Mouse (Mus musculus) heart, embryonic 12.5 days (tissue): ENCODE measurements around the gene Tbxas1. TPM values are rescaled to one million over a fixed set of nuclear protein-coding genes. Genes with fewer than 3 reads are reported as not detected.

Source experiments
- ATAC-seq: fragments of 200-750 bp; cut with Nextera tagmentation; 2 replicates; pipeline ENCODE4 v1.8.0; 2017; ENCODE audit warnings: moderate TSS enrichment, moderate library complexity; ENCODE audit not compliant: insufficient number of reproducible peaks, low FRiP score
- H3K27ac ChIP-seq: fragments of 300-500 bp; sonication (generic); 2 replicates; pipeline ENCODE4 v1.5.1; 2016; ENCODE audit warnings: mild to moderate bottlenecking, moderate library complexity; ENCODE audit not compliant: poor library complexity, severe bottlenecking
- H3K27me3 ChIP-seq: fragments of 300-500 bp; sonication (generic); replicated peaks from 2 replicates; pipeline ENCODE4 v1.6.1; 2016; ENCODE audit warnings: mild to moderate bottlenecking, moderate library complexity
- H3K36me3 ChIP-seq: fragments of 300-500 bp; sonication (generic); 2 replicates; pipeline ENCODE4 v1.6.1; 2016; ENCODE audit warnings: mild to moderate bottlenecking, moderate library complexity
- H3K4me1 ChIP-seq: fragments of 300-500 bp; sonication (generic); replicated peaks from 2 replicates; pipeline ENCODE4 v1.6.1; 2016; ENCODE audit warnings: mild to moderate bottlenecking
- H3K4me2 ChIP-seq: fragments of 300-500 bp; sonication (generic); 2 replicates; pipeline ENCODE4 v1.6.1; 2016; ENCODE audit warnings: mild to moderate bottlenecking, moderate library complexity
- H3K4me3 ChIP-seq: fragments of 300-500 bp; sonication (generic); 2 replicates; pipeline ENCODE4 v1.5.1; 2016; ENCODE audit warnings: mild to moderate bottlenecking
- H3K9ac ChIP-seq: fragments of 300-500 bp; sonication (generic); 2 replicates; pipeline ENCODE4 v1.6.1; 2016; ENCODE audit warnings: mild to moderate bottlenecking, moderate library complexity
- H3K9me3 ChIP-seq: fragments of 300-500 bp; sonication (generic); replicated peaks from 2 replicates; pipeline ENCODE4 v1.6.1; 2016; ENCODE audit warnings: mild to moderate bottlenecking, moderate library complexity
- WGBS: fragments of 180-500 bp; shearing (Covaris S2); methylation state at CpG from one replicate; pipeline ENCODE4 v1.1.7; 2016; 5-methylcytosine and 5-hydroxymethylcytosine counted together
- polyA plus RNA-seq: library from polyadenylated mRNA; unstranded; fragments of >200 nt; fragmentation: Nextera tagmentation; extraction: Ambion mirVana; gene quantifications from 2 replicates; pipeline ENCODE4 v1.2.1, GENCODE M21; 2016

Tbxas1 gene
- polyA plus RNA-seq, 1 experiment from 2014 or later = 3.4 TPM

DNA sequence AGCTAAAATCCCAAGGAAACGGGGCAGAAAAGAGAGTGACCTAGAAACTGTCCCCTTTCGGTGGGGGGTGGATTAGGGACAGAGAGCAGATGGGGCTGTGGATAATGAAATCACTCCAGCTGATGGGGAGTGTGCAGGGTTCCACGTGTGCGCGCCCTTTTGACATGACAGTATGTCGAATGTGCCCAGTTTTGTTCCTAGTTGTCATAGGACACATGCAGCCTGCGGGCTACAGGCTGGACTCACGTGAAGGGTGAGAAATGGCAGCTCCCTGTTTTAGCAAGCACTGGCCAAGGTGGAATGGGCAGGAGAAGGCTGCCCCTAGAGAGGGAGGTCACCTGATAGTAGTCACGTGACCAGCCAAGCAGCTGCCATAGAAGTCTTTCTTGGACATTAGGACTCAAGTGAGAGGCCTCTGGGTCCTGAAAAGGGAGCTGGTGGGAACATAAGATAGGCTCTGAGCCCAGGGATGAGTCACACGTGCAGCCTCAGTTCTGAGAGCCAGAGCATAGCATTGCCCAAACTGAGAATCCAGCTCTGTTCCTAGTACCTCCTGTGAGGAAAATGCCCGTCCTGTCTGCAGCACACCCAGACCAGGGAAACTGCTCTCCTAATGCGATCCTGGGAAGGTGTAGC lies 85.7 kb downstream of the Tbxas1 start:
- H3K36me3 ChIP-seq = no peaks in the 10 kb centered on the region
- H3K4me3 ChIP-seq = no peak overlapping the region
- no peak overlapping the region for H3K9ac ChIP-seq
- WGBS = 50% methylated on average over 12 of the region's 12 CpGs
- no peak overlapping the region for H3K27ac ChIP-seq
- H3K9me3 ChIP-seq = no peaks in the 10 kb centered on the region
- no peak overlapping the region for H3K4me2 ChIP-seq
- ATAC-seq = peak; percentile 42; the same call in 1 of the 2 replicates
- H3K4me1 ChIP-seq = peaks cover 18% of the 10 kb centered on the region
- H3K27me3 ChIP-seq = no peaks in the 10 kb centered on the region

DNA sequence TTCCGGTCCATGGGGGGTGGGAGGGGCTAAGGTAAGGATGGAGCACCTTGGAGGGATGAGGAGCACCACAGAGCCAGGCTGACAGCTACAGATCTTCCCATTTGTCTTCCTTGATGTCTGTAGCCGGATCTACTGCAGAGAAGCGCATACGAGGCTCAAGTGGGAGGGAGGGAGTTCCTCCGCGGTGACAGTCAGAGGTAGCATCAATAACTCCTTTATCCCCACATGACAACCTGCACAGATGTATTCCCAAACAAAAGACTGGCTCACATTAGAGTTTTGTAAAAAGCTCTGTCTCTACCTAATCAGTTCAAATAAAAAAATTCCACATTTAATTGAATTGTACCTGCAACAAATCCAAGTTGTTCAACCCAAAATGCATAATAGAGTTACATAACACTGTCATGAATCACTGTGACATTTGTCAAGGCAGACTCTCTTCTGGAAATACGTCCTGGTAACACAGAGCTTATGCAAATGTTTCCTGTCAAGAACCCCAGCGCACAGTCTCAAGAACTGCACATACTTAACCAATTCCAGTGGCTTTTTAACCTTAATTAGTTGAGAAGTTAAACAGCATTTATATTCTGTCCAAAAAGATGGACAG lies 86.3 kb downstream of the Tbxas1 start:
- Histone ChIP-seq H3K9ac (no peak overlapping the region), H3K4me2 (no peak overlapping the region), H3K36me3 (no peaks in the 10 kb centered on the region), H3K27me3 (no peaks in the 10 kb centered on the region), H3K27ac (no peak overlapping the region), H3K4me3 (no peak overlapping the region), H3K9me3 (no peaks in the 10 kb centered on the region), H3K4me1 (peaks cover 18% of the 10 kb centered on the region)
- 52% methylated on average over 8 of the region's 8 CpGs for WGBS
- no peak for ATAC-seq

DNA sequence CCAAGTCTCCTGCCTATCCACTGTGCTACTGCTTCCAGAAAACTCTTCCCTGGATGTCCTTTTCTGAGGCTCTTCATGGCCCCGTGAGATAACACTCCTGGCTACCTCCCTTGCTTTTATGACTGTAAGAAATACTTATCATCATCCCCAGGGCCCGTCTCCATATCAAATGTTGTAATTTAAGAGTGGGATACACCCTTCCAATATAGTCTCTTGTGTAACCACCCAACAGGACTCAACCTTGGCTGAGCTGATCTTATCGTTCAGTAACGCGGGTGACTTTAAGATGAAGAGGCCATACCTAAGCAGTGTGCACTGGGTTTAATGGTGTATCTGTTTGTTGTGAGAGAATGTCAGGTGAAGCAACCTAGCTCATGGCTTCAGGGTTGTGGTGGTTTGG lies 91.6 kb downstream of the Tbxas1 start:
- H3K27ac ChIP-seq = no peak overlapping the region
- H3K4me1 ChIP-seq = no peaks in the 10 kb centered on the region
- H3K27me3 ChIP-seq = no peaks in the 10 kb centered on the region
- H3K4me2 ChIP-seq = no peak overlapping the region
- no peak overlapping the region for H3K9ac ChIP-seq
- H3K36me3 ChIP-seq = no peaks in the 10 kb centered on the region
- no peak overlapping the region for H3K4me3 ChIP-seq
- no peak for ATAC-seq
- H3K9me3 ChIP-seq = no peaks in the 10 kb centered on the region
- 84% methylated on average over 5 of the region's 5 CpGs for WGBS

DNA sequence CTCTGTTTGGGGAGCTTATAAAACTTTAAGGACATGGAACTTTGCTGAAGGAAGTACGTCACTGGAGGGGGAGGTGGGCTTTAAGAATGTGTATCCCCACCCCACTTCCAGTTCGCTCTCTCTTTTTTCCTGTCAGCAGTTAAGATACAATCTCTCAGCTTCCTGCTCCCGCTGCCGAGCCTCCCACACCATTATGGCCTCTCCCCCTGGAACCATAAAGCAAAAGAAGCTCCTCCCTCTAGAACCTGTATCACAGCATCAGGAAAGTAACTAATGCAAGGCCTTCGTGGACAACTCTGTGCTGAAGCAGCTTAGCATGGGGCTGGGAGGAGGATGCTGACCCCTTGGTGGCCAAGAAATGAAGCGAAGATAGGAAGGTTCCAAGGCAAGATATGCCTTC lies 92.1 kb downstream of the Tbxas1 start:
- WGBS = 57% methylated on average over 6 of the region's 6 CpGs
- Histone ChIP-seq H3K36me3 (no peaks in the 10 kb centered on the region), H3K9me3 (no peaks in the 10 kb centered on the region), H3K4me3 (no peak overlapping the region), H3K9ac (no peak overlapping the region), H3K27ac (no peak overlapping the region), H3K4me2 (no peak overlapping the region), H3K4me1 (no peaks in the 10 kb centered on the region), H3K27me3 (no peaks in the 10 kb centered on the region)
- ATAC-seq = no peak

DNA sequence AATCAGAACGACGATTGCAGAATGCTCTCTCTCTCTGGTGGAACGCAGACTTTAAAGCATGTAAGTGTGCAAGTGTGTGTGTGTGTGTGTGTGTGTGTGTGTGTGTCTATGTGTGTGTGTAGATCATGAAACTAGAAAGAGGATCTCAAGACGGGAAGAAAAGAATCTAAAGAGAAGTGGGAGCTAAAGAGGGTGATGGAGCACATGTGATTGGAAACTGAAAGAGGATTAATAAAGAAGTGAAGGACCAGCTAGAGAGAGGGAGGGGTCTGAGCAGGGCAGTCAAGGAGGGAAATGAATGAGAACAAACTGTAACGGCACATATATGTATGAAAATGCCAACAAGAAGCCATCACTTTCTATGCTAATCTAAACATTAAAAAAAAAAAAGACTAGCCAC lies 92.8 kb downstream of the Tbxas1 start:
- WGBS = 87% methylated on average over 5 of the region's 5 CpGs
- no peak for ATAC-seq

DNA sequence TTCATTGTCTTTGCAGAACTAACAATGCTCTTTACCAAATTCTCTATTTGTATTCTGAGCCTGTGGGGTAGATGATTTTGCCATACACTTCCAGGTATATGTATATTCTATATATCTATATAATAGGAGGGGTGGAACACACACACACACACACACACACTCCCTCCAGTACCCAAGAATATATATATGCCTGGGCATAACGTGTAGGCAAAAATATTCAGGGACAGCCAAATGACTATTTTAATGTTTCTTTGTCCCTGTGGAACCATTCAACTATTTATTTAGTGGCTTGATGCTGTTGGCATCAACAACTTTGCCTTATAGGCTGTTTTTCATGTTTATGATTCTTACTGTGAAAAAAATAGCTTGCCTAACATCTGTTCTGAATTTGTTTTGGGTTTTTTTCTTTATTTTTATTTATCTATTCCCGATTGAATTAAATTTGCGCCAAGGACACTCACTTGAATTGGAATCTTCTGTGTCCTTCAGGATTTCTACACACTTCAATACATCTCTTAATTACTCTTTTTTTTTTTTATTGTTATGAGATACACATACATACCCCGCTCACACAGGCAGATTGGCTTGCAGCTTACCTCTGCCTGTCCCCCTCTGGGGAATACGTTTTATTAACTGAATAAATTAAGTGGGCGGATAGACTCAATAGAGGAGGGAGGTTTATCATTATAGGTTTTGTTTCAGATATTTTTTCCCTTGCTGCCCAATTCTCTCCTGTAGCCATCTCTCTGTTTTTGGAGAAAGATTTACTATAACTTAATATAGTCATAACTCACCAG lies 94.9 kb downstream of the Tbxas1 start:
- H3K4me2 ChIP-seq = no peak overlapping the region
- no peaks in the 10 kb centered on the region for H3K27me3 ChIP-seq
- H3K36me3 ChIP-seq = no peaks in the 10 kb centered on the region
- no peaks in the 10 kb centered on the region for H3K4me1 ChIP-seq
- no peaks in the 10 kb centered on the region for H3K9me3 ChIP-seq
- no peak for ATAC-seq
- H3K27ac ChIP-seq = no peak overlapping the region
- H3K4me3 ChIP-seq = no peak overlapping the region
- WGBS = 80% methylated on average over 6 of the region's 6 CpGs
- H3K9ac ChIP-seq = no peak overlapping the region

More for the DNA sequence above, 92.8 kb downstream of the Tbxas1 start:
- Histone ChIP-seq H3K4me3 (no peak overlapping the region), H3K27me3 (no peaks in the 10 kb centered on the region), H3K4me2 (no peak overlapping the region), H3K36me3 (no peaks in the 10 kb centered on the region), H3K27ac (no peak overlapping the region), H3K9ac (no peak overlapping the region), H3K4me1 (no peaks in the 10 kb centered on the region), H3K9me3 (no peaks in the 10 kb centered on the region)

DNA sequence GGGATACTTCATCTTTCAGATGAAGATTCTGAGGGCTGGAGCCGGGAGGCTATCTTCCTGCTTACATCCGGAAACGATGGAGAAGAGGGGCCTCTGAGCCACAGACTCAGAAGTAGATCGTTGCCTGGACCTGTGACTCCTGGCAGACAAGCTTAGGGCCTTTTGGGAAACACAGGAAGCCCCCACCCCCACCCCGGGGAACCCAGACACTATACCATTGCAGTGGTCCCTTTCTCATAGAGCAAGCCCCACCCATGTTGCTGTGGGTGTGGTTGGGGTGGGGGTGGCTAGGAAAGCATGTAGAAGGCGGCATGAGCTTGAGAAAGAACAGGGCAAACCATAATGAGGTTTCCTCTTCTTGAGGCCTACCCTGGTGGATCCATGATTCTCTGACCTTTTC lies 95.6 kb downstream of the Tbxas1 start:
- H3K9me3 ChIP-seq = 0 out of 2 replicates have a peak, but pooled peaks cover 3% of the 10 kb centered on the region
- no peak overlapping the region for H3K27ac ChIP-seq
- no peak overlapping the region for H3K4me3 ChIP-seq
- 70% methylated on average over 6 of the region's 6 CpGs for WGBS
- no peaks in the 10 kb centered on the region for H3K4me1 ChIP-seq
- no peak for ATAC-seq
- no peaks in the 10 kb centered on the region for H3K36me3 ChIP-seq
- no peak overlapping the region for H3K4me2 ChIP-seq
- H3K9ac ChIP-seq = no peak overlapping the region
- no peaks in the 10 kb centered on the region for H3K27me3 ChIP-seq

DNA sequence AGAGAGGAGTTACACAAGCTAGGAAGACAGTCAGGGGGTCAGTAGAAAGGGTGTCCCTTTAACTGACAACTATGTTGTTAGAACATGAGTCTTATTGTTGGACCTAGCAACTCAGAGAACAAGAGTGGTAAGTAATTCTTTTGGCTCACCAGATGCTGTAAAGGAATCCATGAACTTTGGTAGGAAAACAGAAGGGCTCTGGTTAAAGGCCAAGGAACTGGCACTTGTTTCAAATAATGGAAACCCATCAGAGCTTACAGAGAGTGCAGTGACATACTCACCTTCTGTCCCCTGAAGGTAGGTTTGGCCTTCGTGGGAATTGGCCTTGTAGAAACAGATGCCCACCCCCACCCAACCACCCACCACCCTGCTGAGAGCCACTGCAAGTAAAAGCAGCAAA lies 97.6 kb downstream of the Tbxas1 start:
- Histone ChIP-seq H3K27me3 (no peaks in the 10 kb centered on the region), H3K9ac (no peak overlapping the region), H3K9me3 (0 out of 2 replicates have a peak, but pooled peaks cover 3% of the 10 kb centered on the region), H3K4me2 (no peak overlapping the region), H3K36me3 (no peaks in the 10 kb centered on the region), H3K4me3 (no peak overlapping the region), H3K4me1 (no peaks in the 10 kb centered on the region), H3K27ac (no peak overlapping the region)
- 45% methylated on average over 1 of the region's 1 CpGs for WGBS
- ATAC-seq = no peak

DNA sequence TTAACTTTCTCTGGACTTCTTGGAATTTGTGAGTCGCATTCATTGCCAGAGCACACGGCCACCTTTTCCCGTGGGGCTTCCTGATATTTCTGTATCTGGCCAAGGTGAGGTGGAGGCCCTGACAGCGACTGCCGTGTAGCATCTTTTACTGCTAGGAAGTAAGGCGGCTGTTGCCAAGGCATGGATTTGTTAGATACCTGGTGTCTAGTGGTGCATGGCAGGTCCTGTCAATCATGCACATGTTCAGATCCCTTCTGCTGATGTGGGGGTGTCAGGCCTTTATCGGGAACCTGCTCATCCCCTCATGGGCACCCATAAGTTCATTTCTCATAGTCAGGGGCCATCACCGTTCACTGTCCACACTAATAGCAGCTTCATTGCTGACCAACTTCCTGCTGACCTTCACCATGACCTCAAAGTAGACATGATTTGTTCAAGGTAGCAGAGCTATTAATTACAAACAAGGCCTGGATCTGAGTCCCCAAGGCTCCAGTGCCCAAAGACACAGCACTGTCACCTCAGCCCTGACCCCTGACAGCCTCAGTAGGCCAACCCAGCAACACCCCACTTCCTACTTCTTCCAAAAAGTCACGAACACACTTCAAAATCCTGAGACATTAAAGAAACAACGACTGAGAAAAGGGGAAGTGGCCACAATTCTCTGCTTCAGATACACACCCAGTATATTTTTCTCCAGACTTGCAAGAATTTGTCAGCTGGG lies 98.4 kb downstream of the Tbxas1 start:
- Histone ChIP-seq H3K27ac (no peak overlapping the region), H3K9ac (no peak overlapping the region), H3K27me3 (no peaks in the 10 kb centered on the region), H3K36me3 (no peaks in the 10 kb centered on the region), H3K4me3 (no peak overlapping the region), H3K4me2 (no peak overlapping the region), H3K9me3 (0 out of 2 replicates have a peak, but pooled peaks cover 3% of the 10 kb centered on the region), H3K4me1 (no peaks in the 10 kb centered on the region)
- whole genome bisulfite sequencing = 81% methylated on average over 10 of the region's 10 CpGs
- ATAC-seq = no peak

DNA sequence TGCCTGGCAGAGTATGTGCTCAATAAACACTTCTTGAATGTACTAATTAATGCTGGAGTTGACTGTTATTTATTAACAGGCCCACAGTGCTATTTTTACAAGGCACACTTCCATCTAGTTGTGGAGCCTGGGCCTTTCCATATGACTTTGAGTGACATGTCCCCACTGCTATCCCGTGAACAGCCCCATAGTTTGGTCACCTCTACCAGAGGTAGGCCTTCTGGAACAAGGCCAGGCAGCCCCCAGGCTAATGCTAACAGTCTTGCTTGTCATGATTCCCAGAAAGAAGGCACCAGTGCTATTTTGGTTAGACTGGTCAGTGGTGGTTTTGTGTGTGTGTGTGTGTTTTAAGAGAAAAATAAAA lies 98.9 kb downstream of the Tbxas1 start:
- no peak for ATAC-seq
- no peaks in the 10 kb centered on the region for H3K36me3 ChIP-seq
- WGBS = 67% methylated on average over 1 of the region's 1 CpGs

More for the DNA sequence above, 98.9 kb downstream of the Tbxas1 start:
- Histone ChIP-seq H3K9me3 (0 out of 2 replicates have a peak, but pooled peaks cover 3% of the 10 kb centered on the region), H3K27me3 (no peaks in the 10 kb centered on the region), H3K27ac (no peak overlapping the region), H3K9ac (no peak overlapping the region), H3K4me3 (no peak overlapping the region), H3K4me2 (no peak overlapping the region), H3K4me1 (no peaks in the 10 kb centered on the region)
